Mouse (Mus musculus) cerebellum, adult 9-11 months (tissue): ENCODE data around the gene Prn.

ENCODE experiments used
- DNase-seq: peaks from one replicate; pipeline ENCODE4 v3.0.0; 2022

The Prn gene

GRCm38 (mm10) chr2:131909683-131910572 is at the start of gene Prn, which contains the start of gene Prnp:
Prn (plus strand) TSS chr2:131909957.
Prnp (plus strand) TSS chr2:131909928.
- peak; percentile 94 for DNase-seq

- no peak for DNase-seq
Observed at GRCm38 (mm10) chr2:131862617-131863275, 47.0 kb upstream of the Prn start.

- DNase-seq, result no peak
Observed at GRCm38 (mm10) chr2:131863472-131863871, 46.3 kb upstream of the Prn start.

- DNase-seq, result no peak
Observed at GRCm38 (mm10) chr2:131864262-131864796, 45.4 kb upstream of the Prn start.

GRCm38 (mm10) chr2:131866676-131867075 is 43.1 kb upstream of the Prn start:
- DNase-seq, result no peak

GRCm38 (mm10) chr2:131868983-131869382 is 40.8 kb upstream of the Prn start:
- DNase-seq, result no peak

GRCm38 (mm10) chr2:131873376-131873775 is 36.4 kb upstream of the Prn start:
- DNase-seq, result no peak

GRCm38 (mm10) chr2:131876551-131877265 is 33.0 kb upstream of the Prn start:
- no peak for DNase-seq

GRCm38 (mm10) chr2:131881766-131882165 is 28.0 kb upstream of the Prn start:
- no peak for DNase-seq

- DNase-seq, result no peak
Observed at GRCm38 (mm10) chr2:131883136-131883535, 26.6 kb upstream of the Prn start.

- no peak for DNase-seq
Observed at GRCm38 (mm10) chr2:131886503-131887160, 23.1 kb upstream of the Prn start.

- no peak for DNase-seq
Observed at GRCm38 (mm10) chr2:131888233-131888632, 21.5 kb upstream of the Prn start.

GRCm38 (mm10) chr2:131892534-131892933 is 17.2 kb upstream of the Prn start:
- no peak for DNase-seq

GRCm38 (mm10) chr2:131895106-131895505 is 14.7 kb upstream of the Prn start:
- DNase-seq, result no peak

- no peak for DNase-seq
Observed at GRCm38 (mm10) chr2:131896011-131896410, 13.7 kb upstream of the Prn start.

- no peak for DNase-seq
Observed at GRCm38 (mm10) chr2:131897336-131898109, 12.2 kb upstream of the Prn start.

GRCm38 (mm10) chr2:131902423-131902822 is 7.3 kb upstream of the Prn start:
- no peak for DNase-seq

- DNase-seq, result no peak
Observed at GRCm38 (mm10) chr2:131902867-131903266, 6.9 kb upstream of the Prn start.

- no peak for DNase-seq
Observed at GRCm38 (mm10) chr2:131905025-131905424, 4.7 kb upstream of the Prn start.

GRCm38 (mm10) chr2:131905776-131906175 is 4.0 kb upstream of the Prn start:
- DNase-seq, result no peak

- no peak for DNase-seq
Observed at GRCm38 (mm10) chr2:131906266-131906665, 3.5 kb upstream of the Prn start.

- no peak for DNase-seq
Observed at GRCm38 (mm10) chr2:131906846-131907245, 2.9 kb upstream of the Prn start.
